Mouse (Mus musculus) midbrain, embryonic 12.5 days (tissue): ENCODE data around the gene Hirip3. TPM values are rescaled to one million over a fixed set of nuclear protein-coding genes. Genes with fewer than 3 reads are reported as not detected.
"Not testable (repeated sequence)": the region's sequence is repeated elsewhere in the genome, so short reads cannot be mapped to it uniquely, and the experiment has no call there.

Experiments
- ATAC-seq: fragments of 200-750 bp; cut with Nextera tagmentation; 2 replicates; pipeline ENCODE4 v1.8.0; 2017; ENCODE audit warnings: low read depth, moderate TSS enrichment, moderate library complexity; ENCODE audit not compliant: low FRiP score
- H3K27ac ChIP-seq: fragments of 300-500 bp; sonication (generic); replicated peaks from 2 replicates; pipeline ENCODE4 v1.5.1; 2016; ENCODE audit warnings: mild to moderate bottlenecking
- H3K27me3 ChIP-seq: fragments of 300-500 bp; sonication (generic); 2 replicates; pipeline ENCODE4 v1.6.1; 2016; ENCODE audit warnings: mild to moderate bottlenecking
- H3K36me3 ChIP-seq: fragments of 300-500 bp; sonication (generic); 2 replicates; pipeline ENCODE4 v1.6.1; 2016
- H3K4me1 ChIP-seq: fragments of 300-500 bp; sonication (generic); 2 replicates; pipeline ENCODE4 v1.6.1; 2016
- H3K4me2 ChIP-seq: fragments of 300-500 bp; sonication (generic); replicated peaks from 2 replicates; pipeline ENCODE4 v1.6.1; 2016; ENCODE audit warnings: mild to moderate bottlenecking, moderate library complexity
- H3K4me3 ChIP-seq: fragments of 300-500 bp; sonication (generic); 2 replicates; pipeline ENCODE4 v1.5.1; 2016; ENCODE audit warnings: mild to moderate bottlenecking
- H3K9ac ChIP-seq: fragments of 300-500 bp; sonication (generic); replicated peaks from 2 replicates; pipeline ENCODE4 v1.6.1; 2016; ENCODE audit warnings: mild to moderate bottlenecking, moderate library complexity
- H3K9me3 ChIP-seq: fragments of 300-500 bp; sonication (generic); 2 replicates; pipeline ENCODE4 v1.6.1; 2016; ENCODE audit warnings: mild to moderate bottlenecking
- WGBS: fragments of 180-500 bp; shearing (Covaris S2); methylation state at CpG from one replicate; pipeline ENCODE4 v1.1.7; 2016; 5-methylcytosine and 5-hydroxymethylcytosine counted together
- polyA plus RNA-seq: library from polyadenylated mRNA; unstranded; fragments of >200 nt; fragmentation: Nextera tagmentation; extraction: Ambion mirVana; gene quantifications from 2 replicates; pipeline ENCODE4 v1.2.1, GENCODE M21; 2016

The Hirip3 gene
- polyA plus RNA-seq, 1 experiment from 2014 or later, result 43.1 TPM

- H3K36me3 ChIP-seq, result peaks cover 10% of the 10 kb centered on the region
- peak within 1 kb of the TSS; percentile 82 for H3K4me3 ChIP-seq
- H3K4me2 ChIP-seq, result peak within 1 kb of the TSS; percentile 100
- peak within 1 kb of the TSS; percentile 94 for H3K27ac ChIP-seq
- no peaks in the 10 kb centered on the region for H3K9me3 ChIP-seq
- ATAC-seq, result peak; percentile 97
- H3K27me3 ChIP-seq, result no peaks in the 10 kb centered on the region
- peaks cover 34% of the 10 kb centered on the region for H3K4me1 ChIP-seq
- under 1% methylated on average over 56 of the region's 56 CpGs for WGBS
- H3K9ac ChIP-seq, result peak within 1 kb of the TSS; percentile 93
Measured at GRCm38 (mm10) chr7:126884286-126885164, 22.8 kb downstream of the Hirip3 start, which contains the start of gene Taok2. Taok2 (minus strand) TSS chr7:126884703.

- Histone ChIP-seq H3K4me2 (no peak overlapping the region), H3K4me3 (no peak overlapping the region), H3K9ac (no peak overlapping the region), H3K4me1 (peaks cover 14% of the 10 kb centered on the region), H3K27me3 (no peaks in the 10 kb centered on the region), H3K36me3 (peaks cover 18% of the 10 kb centered on the region), H3K9me3 (no peaks in the 10 kb centered on the region), H3K27ac (no peak overlapping the region)
- ATAC-seq, result no peak
- WGBS, result 93% methylated on average over 5 of the region's 5 CpGs
Measured at GRCm38 (mm10) chr7:126887281-126887680, 25.5 kb downstream of the Hirip3 start.

GRCm38 (mm10) chr7:126888852-126889251, 27.1 kb downstream of the Hirip3 start:
- no peak overlapping the region for H3K9ac ChIP-seq
- WGBS, result 51% methylated on average over 7 of the region's 7 CpGs

GRCm38 (mm10) chr7:126896912-126897311, 35.1 kb downstream of the Hirip3 start:
- Histone ChIP-seq H3K9ac (no peak overlapping the region), H3K4me3 (no peak overlapping the region), H3K4me2 (no peak overlapping the region), H3K4me1 (peaks cover 14% of the 10 kb centered on the region), H3K27me3 (no peaks in the 10 kb centered on the region), H3K27ac (no peak overlapping the region), H3K9me3 (no peaks in the 10 kb centered on the region), H3K36me3 (peaks cover 8% of the 10 kb centered on the region; the same call in 1 of the 2 replicates)
- no peak for ATAC-seq
- 82% methylated on average over 5 of the region's 5 CpGs for WGBS

More at GRCm38 (mm10) chr7:126888852-126889251, 27.1 kb downstream of the Hirip3 start:
- peaks cover 22% of the 10 kb centered on the region for H3K36me3 ChIP-seq
- no peaks in the 10 kb centered on the region for H3K9me3 ChIP-seq
- no peaks in the 10 kb centered on the region for H3K4me1 ChIP-seq
- H3K4me2 ChIP-seq, result no peak overlapping the region
- H3K27ac ChIP-seq, result no peak overlapping the region
- H3K27me3 ChIP-seq, result no peaks in the 10 kb centered on the region
- ATAC-seq, result no peak
- H3K4me3 ChIP-seq, result no peak overlapping the region

- ATAC-seq, result 0 out of 2 replicates have a peak, but pooled peaks have one; percentile 16
- peaks cover 8% of the 10 kb centered on the region; the same call in 1 of the 2 replicates for H3K36me3 ChIP-seq
- H3K27me3 ChIP-seq, result no peaks in the 10 kb centered on the region
- peaks cover 14% of the 10 kb centered on the region for H3K4me1 ChIP-seq
- 25% methylated on average over 16 of the region's 16 CpGs for WGBS
- H3K9me3 ChIP-seq, result no peaks in the 10 kb centered on the region
- H3K4me2 ChIP-seq, result peak overlapping the region; percentile 72
- H3K4me3 ChIP-seq, result peak overlapping the region; percentile 57
- peak overlapping the region; percentile 72 for H3K27ac ChIP-seq
- peak overlapping the region; percentile 78 for H3K9ac ChIP-seq
Measured at GRCm38 (mm10) chr7:126897390-126898101, 35.8 kb downstream of the Hirip3 start.

- Histone ChIP-seq H3K9ac (peak overlapping the region; percentile 78), H3K27me3 (no peaks in the 10 kb centered on the region), H3K9me3 (no peaks in the 10 kb centered on the region), H3K4me2 (peak overlapping the region; percentile 72), H3K27ac (peak overlapping the region; percentile 72), H3K4me1 (peaks cover 14% of the 10 kb centered on the region), H3K4me3 (peak overlapping the region; percentile 57), H3K36me3 (0 out of 2 replicates have a peak, but pooled peaks cover 4% of the 10 kb centered on the region)
- ATAC-seq, result peak; percentile 93
- 11% methylated on average over 37 of the region's 37 CpGs for WGBS
Measured at GRCm38 (mm10) chr7:126898102-126898990, 36.6 kb downstream of the Hirip3 start.

- not testable (repeated sequence) for H3K4me3 ChIP-seq, H3K36me3 ChIP-seq, H3K27ac ChIP-seq, H3K9ac ChIP-seq, H3K27me3 ChIP-seq, H3K4me2 ChIP-seq, H3K9me3 ChIP-seq, ATAC-seq
- 91% methylated on average over 8 of the region's 9 CpGs for WGBS
- peaks cover 14% of the 10 kb centered on the region for H3K4me1 ChIP-seq
Measured at GRCm38 (mm10) chr7:126899781-126900180, 38.0 kb downstream of the Hirip3 start.

GRCm38 (mm10) chr7:126905590-126905989, 43.8 kb downstream of the Hirip3 start:
- Histone ChIP-seq H3K9me3 (no peaks in the 10 kb centered on the region), H3K36me3 (peaks cover 4% of the 10 kb centered on the region; the same call in 1 of the 2 replicates), H3K27me3 (no peaks in the 10 kb centered on the region), H3K4me3 (no peak overlapping the region), H3K9ac (no peak overlapping the region), H3K4me2 (no peak overlapping the region), H3K4me1 (no peaks in the 10 kb centered on the region), H3K27ac (no peak overlapping the region)
- ATAC-seq, result no peak
- WGBS, result 82% methylated on average over 3 of the region's 3 CpGs

- H3K9me3 ChIP-seq, result no peaks in the 10 kb centered on the region
- no peak overlapping the region for H3K4me2 ChIP-seq
- no peak overlapping the region for H3K27ac ChIP-seq
- no peaks in the 10 kb centered on the region for H3K4me1 ChIP-seq
- ATAC-seq, result no peak
- peaks cover 4% of the 10 kb centered on the region; the same call in 1 of the 2 replicates for H3K36me3 ChIP-seq
- no peaks in the 10 kb centered on the region for H3K27me3 ChIP-seq
- H3K4me3 ChIP-seq, result no peak overlapping the region
- no peak overlapping the region for H3K9ac ChIP-seq
- 91% methylated on average over 3 of the region's 3 CpGs for WGBS
Measured at GRCm38 (mm10) chr7:126914844-126915243, 53.1 kb downstream of the Hirip3 start.
